Mouse (Mus musculus) heart, adult 2 months (tissue): Measurements from ENCODE around the gene Pnkd.

ENCODE experiments used
- CTCF ChIP-seq: fragments of 200-600 bp; IDR thresholded peaks from 2 replicates; pipeline ENCODE4 v1.8.1; 2022; ENCODE audit warnings: antibody characterized with exemption, mild to moderate bottlenecking, moderate library complexity
- POLR2A ChIP-seq: fragments of 200-500 bp; IDR thresholded peaks from 2 replicates; pipeline ENCODE4 v1.6.1; 2011; ENCODE audit warnings: mild to moderate bottlenecking, low read depth, low read length, control low read depth; ENCODE audit not compliant: insufficient read depth

- no peak for TF ChIP-seq CTCF
- TF ChIP-seq POLR2A, result no peak
Observed at GRCm38 (mm10) chr1:74400531-74400930, 115.8 kb downstream of the Pnkd start.
